Mouse (Mus musculus) ES-E14 (cell line): ENCODE measurements at regions not wholly inside any gene's neighbourhood (a gene's known extent, or its start where the extent isn't known, plus 50 kb on each side); places are given as distances from the start of the nearest gene placed in this dataset.

ENCODE experiments used
- MAFK ChIP-seq: IDR thresholded peaks from 2 replicates; pipeline ENCODE4 v1.6.1; 2014; ENCODE audit warnings: mild to moderate bottlenecking, low read depth, low read length, inconsistent platforms; ENCODE audit not compliant: insufficient read depth
- ZC3H11A ChIP-seq: IDR thresholded peaks from 2 replicates; pipeline ENCODE4 v1.6.1; 2012; ENCODE audit warnings: low read depth, mild to moderate bottlenecking, inconsistent platforms, low read length, borderline replicate concordance
- ZNF384 ChIP-seq: IDR thresholded peaks from 2 replicates; pipeline ENCODE4 v1.6.1; 2012; ENCODE audit warnings: low read depth, low read length, inconsistent platforms

- TF ChIP-seq ZNF384 (no peak), ZC3H11A (no peak), MAFK (no peak)
These were observed 84.0 kb downstream of the Gm11011 start for GRCm38 (mm10) chr2:169503598-169503958.
